ENCODE assay signal across 20 mouse cellular contexts in the genomic region with DNA sequence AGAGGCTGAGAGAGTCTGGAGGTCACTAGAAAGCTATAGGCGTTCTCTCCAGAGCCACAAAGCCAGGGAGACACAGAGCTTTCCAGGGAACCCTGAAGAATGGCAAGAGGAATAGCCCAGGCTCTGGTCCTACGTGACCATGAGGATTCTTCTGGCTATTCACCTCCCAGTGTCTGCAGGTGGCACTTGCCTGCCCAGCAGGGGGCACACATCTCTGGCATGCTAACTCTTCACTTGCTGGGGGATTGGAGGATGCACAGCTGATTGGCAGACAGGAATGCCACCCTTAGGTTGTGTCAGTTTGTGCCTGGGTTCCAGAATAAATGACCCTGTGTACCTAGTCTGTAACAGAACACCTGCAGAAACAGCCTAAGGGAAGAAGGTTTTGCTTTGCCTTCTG.
DNase-seq lines count a peak whose midpoint lies in the region; ATAC-seq and TF ChIP-seq lines count a peak whose summit lies in the region.
"Had no signal": no experiment of that assay in that cellular context is flagged by ENCODE, and none has a peak within 500 bp of the region (broad histone marks: within the 10 kb centered on the region; RNA-seq: fewer than 3 reads in every experiment).

No protein-coding gene starts in this region.

- 76% methylated on average over 2 of the region's 2 CpGs for WGBS in kidney, adult 2 months
- WGBS in liver, postnatal 0 days (ENCODE audit: insufficient replicate concordance), result 67% methylated on average over 2 of the region's 2 CpGs
- WGBS in liver, embryonic 12.5 days (ENCODE audit: insufficient replicate concordance), result 45% methylated on average over 2 of the region's 2 CpGs

- peak; percentile 10 to 16 for DNase-seq in cerebellum, postnatal 25 days
- DNase-seq in cerebellum, postnatal 4 days (ENCODE audit: low spot score in 2 of 2), result no peak
- DNase-seq in kidney, adult 2 months, result no peak
- no peak for DNase-seq in kidney, postnatal 25 days
- no peak for DNase-seq in liver, postnatal 0 days
- peak; percentile 6 for DNase-seq in thymus, postnatal 4 days
- DNase-seq in thymus, postnatal 0 days (ENCODE audit: low spot score), result no peak
- DNase-seq: adrenal gland, adult 2 months; adrenal gland, postnatal 25 days; cerebellum, adult 2 months; forebrain, postnatal 0 days; gastrocnemius, postnatal 14 days; heart, postnatal 14 days had no signal

- TF ChIP-seq EP300 in liver, postnatal 0 days (IDR thresholded peaks at IDR 0.05; ENCODE audit: low read depth), result no peak

- H3K9ac ChIP-seq in liver, postnatal 0 days (replicated peaks), result no peak overlapping the region
- no peak overlapping the region for H3K9ac ChIP-seq in liver, embryonic 12.5 days
- H3K9ac ChIP-seq: embryonic facial prominence, embryonic 13.5 days; forebrain, embryonic 13.5 days; forebrain, postnatal 0 days; heart, embryonic 15.5 days; hindbrain, embryonic 13.5 days had no signal

- H3K27ac ChIP-seq in kidney, adult 2 months (ENCODE audit: insufficient read depth, low read depth, low read length), result no peak overlapping the region
- no peak overlapping the region for H3K27ac ChIP-seq in liver, postnatal 0 days (ENCODE audit: low read depth)
- no peak overlapping the region for H3K27ac ChIP-seq in liver, embryonic 12.5 days
- H3K27ac ChIP-seq: embryonic facial prominence, embryonic 13.5 days; forebrain, embryonic 13.5 days; heart, embryonic 10.5 days; heart, embryonic 15.5 days; hindbrain, embryonic 13.5 days; hindbrain, postnatal 0 days had no signal

- H3K36me3 ChIP-seq in kidney, adult 2 months (ENCODE audit: control insufficient read depth, insufficient read depth, low read length), result no peaks in the 10 kb centered on the region
- no peaks in the 10 kb centered on the region for H3K36me3 ChIP-seq in liver, postnatal 0 days (replicated peaks; ENCODE audit: insufficient read depth, low read length)
- H3K36me3 ChIP-seq in liver, embryonic 12.5 days, result no peaks in the 10 kb centered on the region
- H3K36me3 ChIP-seq: embryonic facial prominence, embryonic 13.5 days; heart, embryonic 10.5 days; heart, embryonic 15.5 days; hindbrain, embryonic 13.5 days had no signal

- TF ChIP-seq POLR2A in kidney, adult 2 months (IDR thresholded peaks at IDR 0.05; ENCODE audit: low read depth, low read length), result no peak

- no peaks in the 10 kb centered on the region for H3K4me1 ChIP-seq in kidney, adult 2 months (ENCODE audit: control insufficient read depth, insufficient read depth, low read length)
- no peaks in the 10 kb centered on the region for H3K4me1 ChIP-seq in liver, postnatal 0 days (ENCODE audit: insufficient read depth)
- no peaks in the 10 kb centered on the region for H3K4me1 ChIP-seq in liver, embryonic 12.5 days
- H3K4me1 ChIP-seq: embryonic facial prominence, embryonic 13.5 days; forebrain, embryonic 13.5 days; heart, embryonic 10.5 days; heart, embryonic 15.5 days; hindbrain, embryonic 13.5 days had no signal

- TF ChIP-seq CTCF in kidney, adult 2 months (conservative IDR thresholded peaks at IDR 0.05; ENCODE audit: insufficient read depth, insufficient read length, low read depth, low read length), result 0 out of 2 replicates have a peak, but pooled peaks have one; percentile 2
- TF ChIP-seq CTCF in liver, postnatal 0 days (IDR thresholded peaks at IDR 0.05; ENCODE audit: low read depth), result 0 out of 2 replicates have a peak, but pooled peaks have one; percentile 10

- H3K4me3 ChIP-seq in kidney, adult 2 months (ENCODE audit: insufficient read depth, low read depth, low read length), result no peak overlapping the region
- H3K4me3 ChIP-seq in liver, postnatal 0 days (ENCODE audit: low read depth, low read length), result no peak overlapping the region
- no peak overlapping the region for H3K4me3 ChIP-seq in liver, embryonic 12.5 days
- H3K4me3 ChIP-seq: embryonic facial prominence, embryonic 13.5 days; forebrain, embryonic 13.5 days; heart, embryonic 10.5 days; heart, embryonic 15.5 days; hindbrain, embryonic 13.5 days had no signal

- no peak overlapping the region for H3K4me2 ChIP-seq in liver, postnatal 0 days (ENCODE audit: low read depth, low read length)
- H3K4me2 ChIP-seq in liver, embryonic 12.5 days, result no peak overlapping the region
- H3K4me2 ChIP-seq: embryonic facial prominence, embryonic 13.5 days; forebrain, embryonic 13.5 days; heart, embryonic 15.5 days; hindbrain, embryonic 13.5 days had no signal

- ATAC-seq in liver, postnatal 0 days, result no peak
- ATAC-seq in liver, embryonic 12.5 days, result no peak
- ATAC-seq: forebrain, embryonic 13.5 days; forebrain, postnatal 0 days; hindbrain, postnatal 0 days had no signal

- no peaks in the 10 kb centered on the region; the same call in 1 of the 2 replicates for H3K27me3 ChIP-seq in kidney, adult 2 months (replicated peaks; ENCODE audit: control insufficient read depth, insufficient read depth, low read length)
- no peaks in the 10 kb centered on the region for H3K27me3 ChIP-seq in liver, postnatal 0 days (ENCODE audit: insufficient read depth, low read length)
- no peaks in the 10 kb centered on the region for H3K27me3 ChIP-seq in liver, embryonic 12.5 days (replicated peaks)
- H3K27me3 ChIP-seq: embryonic facial prominence, embryonic 13.5 days; forebrain, embryonic 13.5 days; heart, embryonic 15.5 days; hindbrain, embryonic 13.5 days had no signal

- H3K9me3 ChIP-seq in liver, postnatal 0 days (ENCODE audit: low read length), result no peaks in the 10 kb centered on the region
- no peaks in the 10 kb centered on the region for H3K9me3 ChIP-seq in liver, embryonic 12.5 days (replicated peaks)
- H3K9me3 ChIP-seq: embryonic facial prominence, embryonic 13.5 days; forebrain, embryonic 13.5 days; heart, embryonic 10.5 days; heart, embryonic 15.5 days; hindbrain, embryonic 13.5 days had no signal

Comparison
In these comparisons a context has a peak if more than half of its experiments do, and no peak if none do; other contexts are left out.
1. DNase-seq: peak in cerebellum, postnatal 25 days (2 of 2) and thymus, postnatal 4 days (single experiment); none in cerebellum, postnatal 4 days (0 of 2), kidney, adult 2 months (single experiment), kidney, postnatal 25 days (0 of 2), liver, postnatal 0 days (single experiment) and thymus, postnatal 0 days (single experiment).